Mouse (Mus musculus): ENCODE measurements around the gene Cygb.

GRCm38 (mm10) chr11:116671112-116671844 is 17.2 kb upstream of the Cygb start:
- TF ChIP-seq CTCF (IDR thresholded peaks at IDR 0.05; ENCODE audit: low read depth) (peak; percentile 90), EP300 (IDR thresholded peaks at IDR 0.05; ENCODE audit: low read depth) (peak; percentile 65)

Measured in liver, embryonic 14.5 days (tissue).